Mouse (Mus musculus) bone marrow, adult 2 months (tissue): Measurements from ENCODE around the gene Extl2.

ENCODE experiments used
- CTCF ChIP-seq: fragments of 200-500 bp; IDR thresholded peaks from 2 replicates; pipeline ENCODE4 v1.5.1; 2011; ENCODE audit warnings: low read length, control low read depth; ENCODE audit not compliant: control insufficient read depth, insufficient read depth
- POLR2A ChIP-seq: fragments of 200-500 bp; IDR thresholded peaks from 2 replicates; pipeline ENCODE4 v1.6.1; 2011; ENCODE audit warnings: low read depth, mild to moderate bottlenecking, control low read depth, low read length, borderline replicate concordance; ENCODE audit not compliant: control insufficient read depth

- TF ChIP-seq CTCF: no peak
- no peak for TF ChIP-seq POLR2A
These were observed 14.7 kb upstream of the Extl2 start for GRCm38 (mm10) chr3:115992588-115992987.
